Mouse (Mus musculus): ENCODE measurements around the gene Polh. TPM values are rescaled to one million over a fixed set of nuclear protein-coding genes. Genes with fewer than 3 reads are reported as not detected.

Gene Polh
- polyA plus RNA-seq, 1 experiment from 2014 or later = 10.9 TPM

DNA sequence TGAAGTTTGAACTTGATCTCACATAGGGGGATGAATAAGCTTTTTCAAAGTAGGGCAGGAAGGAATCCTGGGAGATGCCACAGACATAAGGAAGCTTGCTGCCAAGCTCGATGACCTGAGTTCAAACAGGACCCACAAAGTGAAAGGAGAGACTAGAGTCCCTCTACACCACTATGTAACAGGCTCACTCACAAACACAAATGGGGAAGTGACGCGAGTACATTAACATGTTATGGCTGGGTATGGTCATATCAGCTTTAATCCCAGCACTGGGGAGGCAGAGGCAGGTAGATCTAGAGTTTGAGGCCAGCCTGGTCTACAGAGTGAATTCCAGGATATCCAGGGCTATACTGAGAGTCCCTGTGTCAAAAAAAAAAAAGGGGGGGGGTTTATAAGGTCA lies 48.1 kb downstream of the Polh start:
- Histone ChIP-seq H3K27ac (no peak overlapping the region), H3K9ac (no peak overlapping the region), H3K4me2 (no peak overlapping the region), H3K4me1 (peaks cover 18% of the 10 kb centered on the region), H3K36me3 (ENCODE audit: poor library complexity, severe bottlenecking) (peaks cover 5% of the 10 kb centered on the region; the same call in 1 of the 2 replicates), H3K27me3 (no peaks in the 10 kb centered on the region), H3K4me3 (no peak overlapping the region), H3K9me3 (replicated peaks) (no peaks in the 10 kb centered on the region)
- ATAC-seq = no peak
- 92% methylated on average over 3 of the region's 3 CpGs for WGBS

DNA sequence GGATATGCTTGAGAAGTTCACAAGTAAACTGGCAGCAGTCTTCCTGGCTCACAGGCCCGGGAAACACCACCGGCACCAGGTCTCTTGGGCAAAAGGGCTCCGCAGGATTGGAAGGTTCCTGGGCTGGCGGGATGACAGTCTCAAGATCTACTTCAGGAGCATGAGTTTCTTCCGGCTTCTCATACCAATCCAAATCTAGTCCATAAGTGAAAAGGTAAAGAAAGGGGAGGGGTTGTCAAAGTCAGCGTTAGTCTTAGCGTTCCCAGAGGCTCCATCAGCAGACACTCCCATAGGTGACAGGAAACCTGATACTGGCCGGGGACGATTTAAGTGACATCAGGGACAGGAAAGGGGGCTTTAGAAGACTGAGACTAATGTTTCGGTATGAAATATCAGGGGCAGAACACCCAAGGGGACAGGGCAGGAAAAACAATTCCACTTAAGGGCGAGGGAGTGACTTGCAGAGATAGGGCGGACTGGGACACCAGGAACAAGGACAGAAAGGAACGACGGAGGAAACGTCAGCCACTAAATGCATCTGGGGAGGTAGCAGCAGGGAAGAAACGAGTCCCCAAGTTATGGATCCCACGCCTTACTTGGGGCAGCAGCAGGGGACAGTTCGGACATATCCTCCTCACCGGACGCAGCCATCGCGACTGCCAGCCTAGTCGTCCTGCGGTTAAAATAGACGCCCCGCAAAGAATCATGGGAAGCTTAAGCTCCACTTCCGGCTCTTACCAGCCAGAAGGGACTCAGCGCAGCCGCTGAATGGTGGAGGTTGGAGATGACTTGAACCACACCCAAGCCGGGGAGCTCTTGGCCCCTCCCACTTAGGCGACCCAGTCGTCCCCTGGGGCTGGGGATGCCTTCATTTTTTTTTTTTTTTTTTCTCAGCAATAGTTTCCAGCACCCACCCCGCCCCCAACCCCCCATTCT lies 49.3 kb downstream of the Polh start, which contains the start of gene Mad2l1bp:
TSS of gene Mad2l1bp (minus strand) at position 707 of the 936 bp plus-strand sequence.
- Histone ChIP-seq H3K4me1 (peaks cover 18% of the 10 kb centered on the region), H3K4me3 (peak within 1 kb of the TSS; percentile 63), H3K9ac (peak within 1 kb of the TSS; percentile 79), H3K4me2 (peak within 1 kb of the TSS; percentile 96), H3K9me3 (replicated peaks) (no peaks in the 10 kb centered on the region), H3K27ac (no peak within 1 kb of the TSS), H3K27me3 (no peaks in the 10 kb centered on the region), H3K36me3 (ENCODE audit: poor library complexity, severe bottlenecking) (peaks cover 17% of the 10 kb centered on the region)
- ATAC-seq = peak; percentile 95
- WGBS = 9% methylated on average over 33 of the region's 33 CpGs

DNA sequence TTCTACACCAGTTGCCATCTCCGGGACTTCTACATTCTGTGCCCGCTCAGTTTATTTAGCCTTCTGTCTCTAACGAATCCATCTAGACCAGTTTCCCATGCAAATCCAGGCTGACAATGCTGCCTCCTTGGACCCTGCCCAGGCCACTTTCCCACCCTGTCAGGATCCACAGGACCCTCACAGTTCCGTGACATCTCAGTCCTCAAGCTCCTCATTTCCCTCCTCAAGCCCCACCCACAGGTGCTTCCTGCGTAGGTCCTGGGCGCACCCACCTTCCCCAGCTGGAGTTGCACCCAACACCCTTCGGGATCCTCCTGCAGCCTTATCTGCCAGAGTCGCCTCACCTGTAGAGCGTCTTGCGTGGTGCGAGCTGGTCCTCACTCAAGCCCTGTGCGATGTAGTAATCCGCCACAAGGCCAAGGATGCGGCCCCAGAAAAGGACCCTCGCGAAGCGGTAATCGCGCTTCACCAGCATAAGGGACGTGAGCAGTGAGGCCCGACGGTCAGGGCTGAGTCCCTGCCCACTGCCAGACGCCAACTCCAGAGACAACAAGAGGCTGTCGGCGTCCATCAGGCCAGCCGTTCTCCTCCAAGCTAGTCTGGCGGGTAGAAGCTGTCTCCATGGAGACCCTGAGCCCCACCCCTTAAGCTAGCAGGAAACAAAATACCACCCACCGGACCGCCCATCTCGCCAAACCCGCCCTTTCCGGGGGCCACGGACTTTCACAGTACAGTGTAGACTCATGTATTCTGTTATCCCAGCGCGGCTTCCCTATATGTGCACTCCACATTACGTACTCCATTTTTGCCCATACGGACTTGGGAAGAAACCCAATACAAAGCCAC lies 58.6 kb downstream of the Polh start, which contains the start of gene Rsph9:
TSS of gene Rsph9 (minus strand) at position 639 of the 846 bp plus-strand sequence.
- no peaks in the 10 kb centered on the region for H3K9me3 ChIP-seq (replicated peaks)
- peaks cover 35% of the 10 kb centered on the region for H3K36me3 ChIP-seq (ENCODE audit: poor library complexity, severe bottlenecking)
- peaks cover 15% of the 10 kb centered on the region for H3K4me1 ChIP-seq
- peak; percentile 95 for ATAC-seq
- peak within 1 kb of the TSS; percentile 64 for H3K9ac ChIP-seq
- no peaks in the 10 kb centered on the region for H3K27me3 ChIP-seq
- H3K4me3 ChIP-seq = peak within 1 kb of the TSS; percentile 51
- no peak within 1 kb of the TSS for H3K27ac ChIP-seq
- 6% methylated on average over 37 of the region's 37 CpGs for WGBS
- peak within 1 kb of the TSS; percentile 80 for H3K4me2 ChIP-seq

DNA sequence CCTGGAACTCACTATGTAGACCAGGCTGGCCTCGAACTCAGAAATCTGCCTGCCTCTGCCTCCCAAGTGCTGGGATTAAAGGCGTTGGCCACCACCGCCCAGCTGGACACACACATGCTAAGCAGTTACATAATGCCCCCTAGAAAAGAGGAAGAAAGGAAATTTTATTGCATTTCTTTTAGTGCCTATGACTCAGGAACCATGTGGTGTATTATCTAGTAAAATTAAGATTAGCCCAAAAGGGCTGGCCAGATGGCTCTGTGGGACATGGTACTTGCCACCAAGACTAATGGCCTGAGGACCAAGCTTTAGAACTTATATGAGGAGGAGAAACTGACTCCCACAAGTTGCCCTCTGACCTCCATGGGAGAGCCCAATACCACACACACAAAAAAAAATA lies 62.6 kb downstream of the Polh start:
- Histone ChIP-seq H3K27ac (no peak overlapping the region), H3K4me2 (no peak overlapping the region), H3K4me3 (no peak overlapping the region), H3K27me3 (no peaks in the 10 kb centered on the region), H3K4me1 (peaks cover 15% of the 10 kb centered on the region), H3K9me3 (replicated peaks) (no peaks in the 10 kb centered on the region), H3K9ac (no peak overlapping the region), H3K36me3 (ENCODE audit: poor library complexity, severe bottlenecking) (peaks cover 7% of the 10 kb centered on the region)
- no peak for ATAC-seq
- 89% methylated on average over 3 of the region's 3 CpGs for WGBS

DNA sequence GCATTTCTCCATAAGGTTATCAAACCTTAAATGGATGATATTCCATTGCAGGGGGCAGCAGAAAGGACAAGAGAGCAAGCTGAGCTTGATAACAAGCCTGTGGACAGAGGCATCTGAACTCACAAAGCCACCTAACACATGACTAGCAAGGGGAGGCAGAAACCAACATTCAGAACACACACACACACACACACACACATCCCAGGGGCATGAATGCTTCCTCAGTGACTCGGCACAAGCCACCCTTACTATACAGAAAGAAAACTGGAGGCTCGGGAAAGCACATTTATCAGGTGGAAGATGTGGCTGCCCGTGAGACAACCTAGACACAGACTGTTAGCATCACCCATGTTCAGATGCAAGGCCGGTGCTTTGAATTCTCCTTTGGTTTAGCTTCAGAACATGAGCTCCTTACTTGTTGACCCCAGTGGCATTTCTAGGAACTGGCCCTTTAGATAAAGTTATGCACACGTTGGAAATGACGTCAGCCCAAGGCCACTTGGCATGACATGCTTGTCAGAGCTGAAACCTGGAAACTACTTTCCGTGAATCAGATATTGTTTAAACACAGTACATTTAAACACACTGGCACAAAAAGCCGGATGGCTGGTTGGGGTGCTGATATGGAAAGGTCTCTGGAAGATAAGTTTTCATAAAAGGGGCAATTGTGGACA lies 63.7 kb downstream of the Polh start:
- WGBS = 85% methylated on average over 8 of the region's 8 CpGs
- no peaks in the 10 kb centered on the region for H3K9me3 ChIP-seq (replicated peaks)
- no peak overlapping the region for H3K9ac ChIP-seq
- no peak for ATAC-seq
- no peak overlapping the region for H3K27ac ChIP-seq
- H3K4me2 ChIP-seq = no peak overlapping the region
- peaks cover 9% of the 10 kb centered on the region for H3K4me1 ChIP-seq
- H3K27me3 ChIP-seq = no peaks in the 10 kb centered on the region
- no peak overlapping the region for H3K4me3 ChIP-seq
- peaks cover 7% of the 10 kb centered on the region for H3K36me3 ChIP-seq (ENCODE audit: poor library complexity, severe bottlenecking)

DNA sequence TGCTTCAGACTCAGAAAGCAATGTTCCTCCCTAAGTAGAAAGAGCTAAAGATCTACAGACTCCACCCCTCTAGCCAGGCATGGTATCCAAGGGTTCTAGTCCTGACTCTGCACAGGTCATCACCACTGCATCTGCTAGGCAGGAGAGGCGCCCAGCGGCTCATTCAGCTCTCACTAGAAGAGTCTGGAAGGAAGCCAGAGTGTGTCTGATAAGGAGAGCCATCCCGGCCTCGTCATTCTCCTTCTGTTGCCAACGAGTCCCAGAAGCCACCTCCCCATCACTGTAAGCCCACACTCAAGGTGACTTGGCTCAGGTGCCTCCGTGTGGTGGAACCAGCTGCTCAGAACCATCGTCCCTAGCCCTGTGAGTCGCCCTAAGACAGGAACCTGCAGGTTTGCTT lies 69.6 kb downstream of the Polh start:
- no peaks in the 10 kb centered on the region for H3K4me1 ChIP-seq
- no peak for ATAC-seq
- 76% methylated on average over 8 of the region's 8 CpGs for WGBS
- H3K36me3 ChIP-seq (ENCODE audit: poor library complexity, severe bottlenecking) = peaks cover 33% of the 10 kb centered on the region
- H3K27me3 ChIP-seq = no peaks in the 10 kb centered on the region
- no peak overlapping the region for H3K4me3 ChIP-seq
- no peak overlapping the region for H3K4me2 ChIP-seq
- no peak overlapping the region for H3K27ac ChIP-seq
- H3K9me3 ChIP-seq (replicated peaks) = no peaks in the 10 kb centered on the region
- no peak overlapping the region for H3K9ac ChIP-seq

DNA sequence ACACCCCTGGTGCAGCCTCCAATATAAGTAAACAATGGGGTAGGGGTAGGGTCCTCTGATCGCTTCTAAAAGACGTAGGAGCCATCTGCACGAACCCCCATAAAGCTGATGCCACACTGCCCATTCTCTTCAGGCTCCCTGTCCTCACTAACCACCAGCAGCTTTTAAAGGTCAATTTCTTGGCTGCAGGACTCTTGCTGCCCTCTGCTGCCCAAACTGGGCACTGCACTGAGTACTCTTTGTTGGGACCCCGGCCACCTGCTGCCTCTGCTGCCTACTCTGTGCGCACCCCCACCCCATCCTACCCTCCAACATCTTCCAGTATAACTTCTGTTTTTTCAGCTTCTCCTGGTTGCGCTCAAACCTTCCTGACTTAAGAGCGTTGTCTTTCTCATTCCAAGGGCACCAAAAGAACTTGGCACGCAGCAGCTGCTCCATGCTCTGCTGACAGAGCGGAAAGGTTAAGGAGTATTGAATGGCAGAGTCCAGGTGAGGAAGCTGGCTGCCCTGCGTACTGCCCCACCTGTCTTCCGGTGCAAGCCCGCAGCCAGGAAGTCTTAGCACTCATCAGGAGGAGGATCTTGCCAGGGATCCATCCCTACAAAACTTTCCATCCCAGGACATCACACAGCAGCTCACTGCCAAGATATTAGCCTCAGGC lies 70.3 kb downstream of the Polh start:
- Histone ChIP-seq H3K4me3 (no peak overlapping the region), H3K36me3 (ENCODE audit: poor library complexity, severe bottlenecking) (peaks cover 40% of the 10 kb centered on the region), H3K9ac (no peak overlapping the region), H3K27ac (no peak overlapping the region), H3K9me3 (replicated peaks) (no peaks in the 10 kb centered on the region), H3K27me3 (no peaks in the 10 kb centered on the region), H3K4me1 (no peaks in the 10 kb centered on the region), H3K4me2 (no peak overlapping the region)
- peak; percentile 48; the same call in 1 of the 2 replicates for ATAC-seq
- WGBS = 16% methylated on average over 12 of the region's 12 CpGs

DNA sequence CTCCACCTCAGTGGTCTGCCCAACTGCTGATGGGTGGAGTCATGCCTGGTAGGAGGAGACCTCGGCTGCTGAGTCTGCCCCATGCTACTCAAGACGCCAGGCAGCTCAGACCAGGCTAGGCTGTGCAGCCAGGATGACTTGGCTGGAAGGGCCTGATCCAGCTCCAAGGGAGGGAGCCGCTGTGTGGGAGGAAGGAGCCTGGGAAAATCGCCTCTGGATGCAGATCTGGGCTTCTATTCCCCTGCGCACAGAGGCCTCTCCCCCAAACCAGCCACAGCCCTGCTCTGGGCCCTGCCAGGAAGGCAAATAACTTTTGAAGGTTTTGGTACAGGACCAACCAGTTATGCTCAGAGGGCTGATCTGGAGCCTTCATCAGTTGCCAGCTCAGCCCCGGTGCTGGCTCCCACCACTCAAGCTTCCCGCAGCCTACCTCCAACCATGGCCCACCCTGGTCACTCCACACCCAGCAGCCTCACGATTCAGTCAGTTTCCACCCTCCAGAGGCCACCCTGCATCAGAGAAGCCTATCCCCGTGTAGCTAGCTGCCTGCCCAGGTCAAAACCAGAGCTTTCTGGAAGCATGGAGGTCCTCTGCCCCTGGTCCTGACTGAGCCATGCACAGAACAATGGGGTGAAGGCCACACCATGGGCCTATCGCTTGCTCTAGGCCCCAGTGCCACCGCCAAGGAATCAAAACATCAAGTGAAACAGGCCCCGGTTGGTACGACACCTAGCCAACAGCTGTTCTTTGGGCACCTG lies 72.5 kb downstream of the Polh start:
- no peak for ATAC-seq
- Histone ChIP-seq H3K27ac (no peak overlapping the region), H3K9ac (no peak overlapping the region), H3K27me3 (no peaks in the 10 kb centered on the region), H3K4me3 (no peak overlapping the region), H3K9me3 (replicated peaks) (no peaks in the 10 kb centered on the region), H3K4me2 (no peak overlapping the region), H3K4me1 (no peaks in the 10 kb centered on the region), H3K36me3 (ENCODE audit: poor library complexity, severe bottlenecking) (peaks cover 55% of the 10 kb centered on the region)
- WGBS = 81% methylated on average over 13 of the region's 13 CpGs

DNA sequence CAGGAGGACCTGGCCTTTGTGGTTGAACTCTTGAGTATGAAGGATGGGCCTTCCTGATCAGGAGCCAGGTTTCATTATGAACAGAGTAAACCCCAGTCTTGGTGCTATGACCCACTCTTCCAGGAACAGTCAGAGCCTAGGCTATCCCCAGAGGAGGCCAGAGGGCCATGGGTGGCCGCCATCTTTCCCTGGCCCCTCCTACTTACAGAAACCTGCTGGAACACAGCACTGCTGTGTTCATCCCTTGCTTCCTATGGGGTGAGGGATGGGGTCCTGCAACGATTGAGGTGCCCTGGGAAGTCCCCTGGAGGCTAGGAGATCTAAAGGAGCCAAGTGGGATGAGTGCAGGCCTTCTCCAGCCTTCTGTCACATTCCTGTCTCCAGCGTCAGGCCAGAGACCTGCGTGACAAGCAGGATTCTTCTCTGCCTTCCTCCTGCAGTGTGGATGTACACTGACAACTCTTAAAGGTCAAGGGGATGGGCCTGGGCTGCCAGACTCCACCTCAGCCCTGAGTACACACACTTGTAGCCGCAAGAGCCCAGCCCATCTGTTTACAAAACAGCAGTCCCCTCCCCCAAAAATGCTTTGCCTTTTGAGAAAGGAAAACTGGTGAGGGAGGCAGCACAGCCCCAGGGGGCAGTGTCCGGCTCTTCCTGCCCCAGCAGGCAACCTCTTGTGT lies 74.5 kb downstream of the Polh start:
- no peak overlapping the region for H3K27ac ChIP-seq
- H3K9me3 ChIP-seq (replicated peaks) = no peaks in the 10 kb centered on the region
- peaks cover 75% of the 10 kb centered on the region for H3K36me3 ChIP-seq (ENCODE audit: poor library complexity, severe bottlenecking)
- WGBS = 79% methylated on average over 6 of the region's 6 CpGs
- ATAC-seq = no peak
- H3K4me2 ChIP-seq = no peak overlapping the region
- no peaks in the 10 kb centered on the region for H3K27me3 ChIP-seq
- H3K4me3 ChIP-seq = no peak overlapping the region
- no peaks in the 10 kb centered on the region for H3K4me1 ChIP-seq
- no peak overlapping the region for H3K9ac ChIP-seq

DNA sequence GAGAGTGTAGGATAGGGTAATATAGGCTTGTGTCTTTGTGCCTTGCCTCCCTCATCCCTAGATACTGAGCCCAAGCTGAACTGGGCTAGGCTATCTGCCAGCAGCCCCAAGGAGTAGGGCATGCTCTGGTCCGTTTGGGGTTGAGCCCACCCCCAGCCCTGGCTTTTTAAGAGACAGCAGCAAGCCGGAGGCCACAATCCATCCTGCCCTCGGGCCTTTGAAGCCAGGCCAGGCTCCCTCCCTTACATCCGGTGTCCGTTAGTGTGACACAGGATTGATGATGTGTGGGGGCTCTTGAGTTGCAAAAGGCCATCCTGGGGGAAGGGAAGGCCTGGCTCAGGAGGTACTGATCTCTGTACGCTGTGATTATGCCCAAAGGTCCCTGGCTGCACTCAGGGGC lies 75.8 kb downstream of the Polh start:
- Histone ChIP-seq H3K4me1 (no peaks in the 10 kb centered on the region), H3K4me2 (no peak overlapping the region), H3K27me3 (no peaks in the 10 kb centered on the region), H3K9me3 (replicated peaks) (no peaks in the 10 kb centered on the region), H3K4me3 (no peak overlapping the region), H3K9ac (no peak overlapping the region), H3K36me3 (ENCODE audit: poor library complexity, severe bottlenecking) (peaks cover 89% of the 10 kb centered on the region), H3K27ac (no peak overlapping the region)
- WGBS = 89% methylated on average over 6 of the region's 6 CpGs
- no peak for ATAC-seq

All from forebrain, embryonic 13.5 days (tissue).